Mouse (Mus musculus): ENCODE data around the gene Hao1.

Hao1 gene

DNA sequence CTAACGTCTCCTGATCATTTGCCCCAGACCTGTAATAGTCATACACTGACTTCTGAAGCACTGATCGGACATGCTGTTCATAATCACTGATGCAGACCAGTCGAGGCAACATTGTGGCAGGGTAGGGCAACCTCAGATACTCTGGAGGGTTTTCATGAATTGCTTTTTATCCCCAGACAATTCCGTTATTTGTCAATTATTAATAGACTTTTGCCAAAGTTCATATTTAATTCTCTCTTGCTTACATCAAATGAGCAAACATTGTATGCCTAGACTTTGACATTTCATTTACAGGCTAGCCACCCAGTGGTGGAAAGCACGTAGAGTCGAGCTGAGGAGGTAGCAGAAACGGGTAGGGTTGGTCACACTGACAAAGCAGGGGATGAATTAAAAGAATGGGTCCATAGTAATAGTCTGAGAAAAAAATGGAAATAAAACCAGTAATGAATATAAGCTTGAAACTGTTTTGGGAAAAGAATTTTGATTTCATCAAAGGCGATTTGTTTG is at the start of gene Hao1:
Hao1 (minus strand) TSS at position 148 of the 507 bp plus-strand sequence.
- DNase-seq (ENCODE audit: low spot score) = no peak

DNA sequence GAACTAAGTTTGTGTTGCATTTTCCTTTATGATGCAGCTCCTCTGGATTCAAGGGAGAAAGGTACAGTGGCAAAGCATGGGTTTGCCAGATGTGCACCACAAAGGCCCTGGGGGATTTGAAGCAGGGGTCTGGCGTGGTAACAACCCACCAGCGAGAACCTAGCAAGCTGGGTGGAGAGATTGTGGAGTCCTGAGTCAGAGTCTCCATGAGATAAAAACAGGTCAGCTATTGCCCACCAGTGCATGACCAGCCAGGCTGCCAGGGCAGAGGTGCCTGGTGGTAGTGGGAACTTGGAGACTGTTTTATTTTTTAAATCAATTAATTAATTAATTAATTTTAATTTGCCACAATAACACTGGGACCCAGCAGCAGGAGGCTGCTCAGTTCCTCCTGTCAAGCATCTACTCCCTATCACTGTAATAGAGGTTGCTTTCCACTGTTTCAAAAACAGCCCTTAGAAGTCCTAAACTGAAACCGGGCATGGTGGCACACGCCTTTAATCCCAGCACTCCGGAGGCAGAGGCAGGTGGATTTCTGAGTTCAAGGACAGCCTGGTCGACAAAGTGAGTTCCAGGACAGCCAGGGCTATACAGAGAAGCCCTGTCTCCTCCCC is 37.0 kb upstream of the Hao1 start:
- DNase-seq (ENCODE audit: low spot score) = no peak

DNA sequence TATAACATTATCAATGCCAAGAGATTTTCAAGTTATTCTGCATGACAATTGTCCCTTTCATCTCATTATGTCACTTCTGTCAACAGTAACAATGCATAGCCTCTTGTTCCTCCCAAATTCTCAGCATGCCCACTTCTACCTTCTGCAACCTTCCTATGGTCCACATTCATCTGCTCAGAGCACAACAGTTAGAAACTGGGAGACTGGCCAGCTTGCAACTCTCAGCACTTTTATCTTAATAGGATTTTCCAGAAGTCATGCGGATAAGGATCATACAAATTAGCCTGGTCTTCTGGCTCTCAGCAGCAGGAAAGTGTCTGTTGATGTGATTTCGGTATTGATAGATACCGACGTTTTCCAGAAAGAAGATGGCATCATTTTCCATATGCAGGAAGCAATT is 31.1 kb upstream of the Hao1 start:
- no peak for DNase-seq (ENCODE audit: low spot score)

DNA sequence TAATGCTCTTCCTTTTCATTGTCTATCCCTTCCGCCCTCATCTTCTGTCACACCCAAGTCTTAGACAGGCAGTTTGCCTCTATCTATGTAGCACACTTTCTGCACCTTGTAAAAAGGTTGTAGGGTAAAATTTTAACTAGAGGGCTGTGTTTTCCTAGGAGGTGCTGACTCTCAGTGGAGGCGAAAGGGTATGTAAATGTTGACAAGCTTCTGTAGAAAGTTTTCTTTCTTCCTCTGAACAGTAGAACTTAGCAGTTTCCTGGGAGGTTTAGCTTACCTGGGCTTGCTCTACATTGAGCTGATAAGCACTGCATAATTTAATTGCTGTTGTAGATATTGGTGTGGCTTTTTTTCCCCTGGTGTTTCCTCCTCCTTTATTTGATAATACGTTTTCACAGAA is 5.3 kb upstream of the Hao1 start:
- DNase-seq (ENCODE audit: low spot score) = no peak

DNA sequence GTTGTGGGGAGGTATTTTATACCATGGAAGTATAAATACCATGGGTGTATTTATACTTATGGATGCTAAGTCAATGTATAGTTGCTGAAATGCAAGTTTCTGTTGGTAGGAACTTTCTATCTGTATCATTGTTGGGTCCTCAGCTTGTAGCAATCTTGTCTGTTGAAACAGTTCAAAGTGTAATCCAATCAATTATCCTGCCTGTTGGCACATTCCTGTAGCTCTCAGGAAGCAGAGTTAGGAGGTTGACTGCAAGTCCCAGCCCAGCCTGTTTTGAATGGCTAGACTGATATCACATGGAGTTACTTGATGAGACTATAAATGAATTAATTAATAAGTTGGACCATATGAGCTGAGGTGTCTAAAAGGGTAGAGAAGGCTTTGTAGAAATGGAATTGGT is 1.8 kb downstream of the Hao1 start:
- no peak for DNase-seq (ENCODE audit: low spot score)

- DNase-seq (ENCODE audit: low spot score) = peak; percentile 79
These were observed 4.4 kb downstream of the Hao1 start for GRCm38 (mm10) chr2:134549770-134550169.

DNA sequence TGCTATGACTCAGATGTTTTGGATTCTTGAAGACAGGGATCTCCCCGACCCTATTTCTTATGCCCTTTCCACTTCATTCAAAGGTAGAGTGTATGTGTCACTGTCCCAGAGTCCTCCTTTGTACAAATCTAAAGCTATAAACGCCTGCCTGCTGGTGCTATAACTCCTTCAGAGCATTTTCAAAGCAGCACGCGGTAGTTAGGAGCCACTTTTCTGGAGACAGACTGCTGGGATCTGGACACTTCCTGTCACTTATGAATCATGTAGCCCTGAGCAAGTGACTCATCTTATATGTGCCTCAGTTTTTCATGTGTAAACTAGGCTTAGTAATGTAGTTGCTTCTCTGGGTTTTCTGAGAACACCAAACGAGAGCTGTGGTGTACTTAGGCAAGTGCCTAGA is 9.1 kb downstream of the Hao1 start:
- DNase-seq (ENCODE audit: low spot score) = no peak

- DNase-seq (ENCODE audit: low spot score) = no peak
These were observed 9.7 kb downstream of the Hao1 start for GRCm38 (mm10) chr2:134544321-134545065.

GRCm38 (mm10) chr2:134543501-134543900 is 10.7 kb downstream of the Hao1 start:
- DNase-seq (ENCODE audit: low spot score) = no peak

GRCm38 (mm10) chr2:134541019-134541418 is 13.1 kb downstream of the Hao1 start:
- peak; percentile 4 for DNase-seq (ENCODE audit: low spot score)

GRCm38 (mm10) chr2:134538451-134538850 is 15.7 kb downstream of the Hao1 start:
- no peak for DNase-seq (ENCODE audit: low spot score)

- DNase-seq (ENCODE audit: low spot score) = no peak
These were observed 25.9 kb downstream of the Hao1 start for GRCm38 (mm10) chr2:134528122-134528810.

- no peak for DNase-seq (ENCODE audit: low spot score)
These were observed 26.6 kb downstream of the Hao1 start for GRCm38 (mm10) chr2:134527419-134528114.

DNA sequence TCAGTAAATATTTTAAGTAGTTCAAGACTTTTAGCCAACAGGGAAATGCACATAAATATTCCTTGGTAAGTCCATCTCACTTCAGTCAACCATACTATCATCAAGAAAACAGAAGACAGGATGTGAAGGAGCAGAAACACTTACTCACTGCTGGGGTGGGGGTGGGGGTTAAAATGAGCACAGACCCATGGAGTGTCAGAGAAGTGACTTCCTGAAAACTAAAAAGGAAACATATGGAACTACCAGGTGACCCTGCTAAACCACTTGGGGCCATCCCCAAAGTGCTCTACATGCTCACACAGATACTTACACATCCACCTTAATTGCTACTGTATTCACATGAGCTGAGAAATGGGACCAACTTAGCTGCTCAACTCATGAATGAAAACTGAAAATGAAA is 36.1 kb downstream of the Hao1 start:
- DNase-seq (ENCODE audit: low spot score) = no peak

GRCm38 (mm10) chr2:134499777-134500176 is 54.4 kb downstream of the Hao1 start:
- no peak for DNase-seq (ENCODE audit: low spot score)

DNA sequence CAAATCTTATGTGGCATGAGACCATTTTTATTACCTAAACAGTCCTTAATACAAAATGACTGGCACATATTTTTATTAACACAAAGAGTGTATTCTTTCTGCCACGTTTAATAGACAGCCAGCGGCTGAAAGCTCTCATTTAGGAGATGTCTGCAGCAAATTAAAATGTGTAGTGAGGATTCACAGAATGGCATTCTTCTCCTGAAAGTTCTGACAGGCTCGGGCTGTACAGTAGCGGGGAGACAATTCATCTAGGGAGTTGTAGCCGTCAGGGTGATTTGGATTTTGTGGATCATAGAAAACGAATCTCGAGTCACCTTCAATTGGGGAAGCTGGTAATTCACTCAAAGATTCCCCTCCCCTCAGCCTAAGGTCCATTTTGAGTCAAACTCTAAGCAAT is 55.7 kb downstream of the Hao1 start:
- no peak for DNase-seq (ENCODE audit: low spot score)

GRCm38 (mm10) chr2:134488671-134489070 is 65.5 kb downstream of the Hao1 start:
- no peak for DNase-seq (ENCODE audit: low spot score)

GRCm38 (mm10) chr2:134486055-134486834 is 67.9 kb downstream of the Hao1 start:
- no peak for DNase-seq (ENCODE audit: low spot score)

DNA sequence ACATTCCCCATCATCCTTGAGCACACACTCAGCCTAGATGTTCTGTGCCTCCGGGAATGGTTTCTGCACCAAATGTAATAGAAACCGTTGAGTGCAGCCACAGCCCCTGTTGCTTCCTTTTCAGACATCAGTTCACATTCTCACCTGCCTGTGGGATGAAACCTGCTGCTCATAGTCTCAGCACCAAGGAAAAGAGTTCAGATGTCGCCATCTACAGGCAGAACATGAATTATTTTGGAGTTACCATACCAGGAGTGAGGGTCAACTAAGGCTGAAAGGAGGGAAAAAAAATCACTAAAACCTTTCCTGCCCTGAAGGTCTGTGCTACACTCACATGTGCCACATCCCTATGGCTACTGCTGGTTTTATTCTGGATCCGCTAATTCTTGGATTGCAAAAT is 71.5 kb downstream of the Hao1 start:
- peak; percentile 16 for DNase-seq (ENCODE audit: low spot score)

- DNase-seq (ENCODE audit: low spot score) = peak; percentile 73
These were observed 72.4 kb downstream of the Hao1 start for GRCm38 (mm10) chr2:134481759-134482158.

GRCm38 (mm10) chr2:134481174-134481573 is 73.0 kb downstream of the Hao1 start:
- DNase-seq (ENCODE audit: low spot score) = no peak

GRCm38 (mm10) chr2:134465132-134465531 is 89.0 kb downstream of the Hao1 start:
- no peak for DNase-seq (ENCODE audit: low spot score)

Data from layer of hippocampus, adult 11-12 months (tissue).